Mouse (Mus musculus) C2C12 (cell line): ENCODE data around the gene 2010111I01Rik.

Experiments used
- CTCF ChIP-seq: IDR thresholded peaks from one replicate; pipeline ENCODE4 v1.5.1; 2011; ENCODE audit not compliant: control insufficient read depth, insufficient read depth, insufficient read length
- FOSL1 ChIP-seq: IDR thresholded peaks from one replicate; pipeline ENCODE4 v1.8.0; 2011; ENCODE audit warnings: mild to moderate bottlenecking, low read length; ENCODE audit not compliant: poor library complexity, insufficient read depth, severe bottlenecking
- MAX ChIP-seq: IDR thresholded peaks from one replicate; pipeline ENCODE4 v1.6.1; 2011; ENCODE audit warnings: mild to moderate bottlenecking, control low read depth
- MYOD1 ChIP-seq: IDR thresholded peaks from one replicate; pipeline ENCODE4 v1.6.1; 2011; ENCODE audit warnings: low read depth; ENCODE audit not compliant: control insufficient read depth, insufficient read length
- MYOG ChIP-seq: IDR thresholded peaks from one replicate; pipeline ENCODE4 v1.6.1; 2011; ENCODE audit not compliant: control insufficient read depth, insufficient read length; ENCODE audit errors: extremely low read depth

DNA sequence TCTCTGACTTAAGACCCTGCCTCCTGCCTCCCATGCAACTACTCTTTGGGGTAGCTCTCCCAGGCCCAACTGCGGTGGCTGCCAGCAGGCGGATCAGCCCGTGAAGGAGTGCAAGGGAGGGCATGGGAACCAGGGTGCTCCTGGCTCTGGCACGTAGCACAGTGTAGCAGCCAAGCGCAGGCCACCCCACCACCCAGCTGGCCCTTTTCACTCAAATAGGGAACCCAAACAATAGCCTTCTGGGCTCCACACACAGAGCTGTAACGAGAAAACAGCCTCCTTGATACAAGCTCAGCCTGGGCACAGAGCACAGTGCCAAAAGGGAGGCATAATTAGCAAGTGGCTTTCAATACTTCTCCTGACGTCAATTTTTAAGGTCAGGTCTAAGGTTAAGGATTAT is 371.6 kb downstream of the 2010111I01Rik start:
- TF ChIP-seq MYOD1 (no peak), CTCF (no peak), MYOG (no peak), MAX (no peak), FOSL1 (no peak)
